Mouse (Mus musculus): ENCODE measurements around the gene Spib.

The Spib gene

DNA sequence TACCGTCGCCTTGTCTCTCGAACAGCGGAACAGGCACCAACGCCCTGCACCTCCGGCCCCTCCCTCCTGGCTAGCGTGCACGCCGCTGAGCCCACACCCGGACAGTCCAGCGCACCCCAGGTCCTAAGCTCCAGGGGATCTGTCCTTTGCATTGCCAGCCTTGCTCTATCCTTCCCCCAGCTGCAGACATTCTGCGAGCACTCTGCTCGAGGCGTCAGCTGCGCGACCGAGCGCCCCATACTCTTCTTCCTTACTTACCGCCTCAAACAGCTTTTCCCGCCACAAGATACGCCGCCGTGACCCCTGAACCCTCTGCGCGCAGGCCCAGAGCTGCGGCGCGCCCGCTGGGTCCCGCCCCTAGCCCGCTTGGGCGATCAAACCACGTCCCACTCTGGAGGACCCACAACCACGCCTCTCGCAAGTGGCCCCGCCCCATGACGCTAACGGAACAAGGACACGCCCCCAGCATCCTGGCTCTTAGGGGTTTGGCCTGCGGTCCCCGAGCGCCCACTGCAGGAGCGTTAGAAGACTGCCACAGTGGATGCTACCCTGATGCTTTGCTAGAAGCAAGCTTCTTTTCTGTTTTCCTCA lies 16.7 kb upstream of the Spib start, which contains the start of gene Pold1:
TSS of gene Pold1 (minus strand) at position 353 of the 591 bp plus-strand sequence.
- peak; percentile 100 for DNase-seq (ENCODE audit: low spot score)

- no peak for DNase-seq (ENCODE audit: low spot score)
Measured at GRCm38 (mm10) chr7:44547725-44548124, 15.9 kb upstream of the Spib start.

DNA sequence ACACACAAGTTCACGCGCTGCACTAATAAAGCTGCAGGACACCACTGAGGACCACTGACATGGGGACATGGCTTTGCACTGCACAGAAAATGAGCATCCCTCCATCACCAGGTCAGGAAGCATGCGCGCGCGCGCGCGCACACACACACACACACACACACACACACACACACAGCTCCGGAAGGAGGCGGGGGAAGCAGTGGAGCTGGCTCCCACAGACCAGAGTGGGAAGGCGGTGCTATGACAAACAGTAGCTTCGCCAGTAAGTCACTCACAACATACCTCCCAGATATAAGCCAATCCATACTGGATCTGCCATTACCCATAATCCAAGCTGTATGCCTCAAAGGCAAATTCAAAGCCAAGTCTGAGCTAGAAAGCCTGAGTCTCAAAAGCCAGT lies 15.2 kb upstream of the Spib start:
- DNase-seq (ENCODE audit: low spot score): no peak

DNA sequence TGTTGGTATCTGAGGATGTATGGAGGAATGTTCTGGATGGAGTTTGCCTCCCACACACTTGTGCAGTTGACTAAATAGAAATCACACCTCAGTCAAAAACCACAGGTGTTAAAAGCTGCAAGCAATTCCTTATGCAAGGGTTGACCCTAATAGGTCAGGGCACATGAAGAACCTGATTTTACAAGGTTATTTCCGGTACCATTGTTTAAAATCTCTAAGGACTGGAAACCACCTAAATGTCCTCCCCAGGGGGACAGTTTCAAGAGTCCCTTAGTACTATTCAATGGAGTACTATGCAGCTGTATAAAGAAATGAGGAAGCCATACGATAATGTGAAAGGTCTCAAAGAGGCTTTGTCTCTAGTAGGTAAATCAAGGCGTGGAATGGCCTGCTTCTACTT lies 14.4 kb upstream of the Spib start:
- DNase-seq (ENCODE audit: low spot score): no peak

DNA sequence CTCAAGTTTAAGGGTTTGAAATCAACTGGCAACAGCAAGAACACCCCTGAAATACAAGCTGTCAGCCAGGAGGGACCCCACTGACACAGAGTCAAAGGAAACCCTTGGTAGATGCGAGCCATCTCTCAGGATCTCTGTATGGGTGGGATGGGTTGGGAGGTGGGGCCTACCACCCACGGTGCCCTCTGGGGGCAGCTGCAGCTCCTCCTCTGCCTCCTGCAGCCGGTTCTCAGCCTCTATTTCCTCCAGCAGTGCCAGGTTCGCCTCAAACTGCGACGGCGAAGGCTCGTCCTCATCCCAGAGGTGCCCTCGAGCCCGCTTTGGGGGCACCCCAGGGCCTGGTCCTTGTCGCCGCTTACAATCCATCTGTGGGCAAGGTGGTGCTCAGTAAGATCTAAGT lies 11.2 kb upstream of the Spib start:
- no peak for DNase-seq (ENCODE audit: low spot score)

DNA sequence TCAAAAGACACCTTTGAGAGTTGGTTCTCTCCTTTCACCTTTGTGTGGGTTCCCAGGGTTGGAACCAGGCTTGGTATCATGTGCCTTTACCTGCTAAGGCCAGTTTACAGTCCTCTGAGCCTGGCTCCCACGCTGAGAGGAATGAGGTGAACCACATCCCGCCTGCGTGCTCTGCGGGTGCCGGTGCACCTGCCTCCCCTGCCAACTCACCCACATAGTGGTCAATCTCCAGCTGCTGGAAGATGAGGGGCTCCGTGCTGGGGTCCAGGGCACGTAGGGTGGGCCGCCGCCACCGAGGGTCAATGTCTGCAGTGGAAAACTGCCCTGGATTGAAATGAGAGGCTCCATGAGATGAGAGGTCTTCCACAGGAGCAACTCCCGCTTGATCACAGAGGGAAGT lies 10.7 kb upstream of the Spib start:
- no peak for DNase-seq (ENCODE audit: low spot score)

DNA sequence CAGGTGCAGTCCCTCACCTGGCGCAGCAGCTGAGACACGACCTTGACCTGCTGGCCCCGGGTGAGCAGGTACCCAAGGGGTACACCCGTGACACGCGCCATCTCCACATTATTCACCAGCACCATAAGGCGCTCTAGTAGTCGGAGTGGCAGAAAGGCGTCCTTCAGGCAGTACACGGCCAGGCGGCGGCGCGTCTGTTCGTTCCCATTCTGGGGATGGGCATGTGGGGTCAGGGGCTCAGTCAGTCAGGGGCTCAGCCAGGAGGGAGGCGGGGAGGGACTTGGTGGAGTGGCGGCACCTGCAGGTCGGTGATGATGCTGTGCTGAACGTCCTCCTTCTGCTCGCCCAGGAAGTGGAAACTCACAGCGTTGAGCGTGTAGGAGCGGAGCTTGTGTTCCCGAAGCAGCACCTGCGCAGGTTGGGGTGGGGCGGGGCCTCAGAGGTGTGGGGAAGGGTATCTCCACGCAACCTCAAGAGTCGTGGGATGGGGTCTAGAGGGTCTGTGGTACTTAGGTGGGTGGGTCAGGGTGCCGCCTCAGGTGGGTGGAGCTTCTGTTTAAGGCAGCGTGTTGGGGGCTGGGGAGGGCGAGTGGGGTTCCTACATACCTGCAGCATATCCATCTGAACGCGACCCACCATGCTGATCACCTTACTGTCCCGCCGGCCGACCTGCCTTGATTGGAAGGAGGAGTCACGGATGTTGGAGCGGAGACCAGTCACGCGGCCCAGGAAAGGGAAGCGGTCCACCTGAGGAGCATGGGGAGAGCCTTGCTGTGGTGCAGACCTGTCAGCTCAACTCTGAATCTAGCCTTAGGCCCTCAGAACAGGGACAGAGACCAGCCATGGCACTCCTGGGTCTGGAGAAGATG lies 7.1 kb upstream of the Spib start:
- DNase-seq (ENCODE audit: low spot score): no peak

GRCm38 (mm10) chr7:44537496-44537895 lies 5.6 kb upstream of the Spib start:
- no peak for DNase-seq (ENCODE audit: low spot score)

DNA sequence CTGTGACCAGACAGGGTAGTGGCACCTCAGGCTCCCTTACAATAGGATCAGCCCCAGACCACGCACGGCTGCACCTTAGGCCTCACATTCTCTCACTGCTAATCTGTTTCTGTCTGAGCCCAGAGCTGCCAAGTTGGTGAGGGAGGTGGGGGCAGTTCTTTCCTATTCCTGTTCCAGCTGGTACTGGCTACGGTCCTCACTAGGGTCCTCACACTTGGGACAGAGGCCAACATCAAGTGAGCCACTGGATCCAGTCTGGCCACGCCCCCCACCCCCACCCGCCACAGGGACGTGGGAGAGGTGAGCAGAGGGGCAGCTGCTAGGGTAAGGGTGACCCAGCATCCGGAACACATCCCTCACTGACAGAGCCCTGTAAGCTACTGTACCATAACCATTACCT lies 5.1 kb upstream of the Spib start:
- DNase-seq (ENCODE audit: low spot score): no peak

DNA sequence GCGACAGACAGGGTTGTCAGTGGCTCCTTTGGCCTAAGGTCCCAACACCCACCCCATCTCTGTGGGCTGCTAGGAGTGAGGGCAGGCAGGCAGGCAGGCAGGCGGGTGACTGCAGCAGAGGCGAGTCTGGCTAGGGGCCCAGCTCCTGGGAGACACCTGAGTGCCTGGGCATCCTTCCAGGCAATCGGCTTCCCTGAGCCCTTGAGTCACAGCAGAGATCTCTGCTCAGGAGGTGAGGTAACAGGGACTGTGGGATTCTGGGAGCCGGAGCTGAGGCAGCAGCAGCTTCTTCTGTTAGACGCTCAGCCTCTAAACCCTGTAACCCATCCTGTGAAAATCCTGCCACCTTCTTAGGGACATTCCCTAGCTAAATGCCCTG lies 4.7 kb upstream of the Spib start:
- no peak for DNase-seq (ENCODE audit: low spot score)

GRCm38 (mm10) chr7:44535657-44536589 lies 4.1 kb upstream of the Spib start:
- DNase-seq (ENCODE audit: low spot score): no peak

GRCm38 (mm10) chr7:44534656-44535441 lies 3.0 kb upstream of the Spib start:
- no peak for DNase-seq (ENCODE audit: low spot score)

- no peak for DNase-seq (ENCODE audit: low spot score)
Measured at GRCm38 (mm10) chr7:44534242-44534641, 2.4 kb upstream of the Spib start.

- DNase-seq (ENCODE audit: low spot score): no peak
Measured at GRCm38 (mm10) chr7:44533746-44534045, 1.8 kb upstream of the Spib start.

DNA sequence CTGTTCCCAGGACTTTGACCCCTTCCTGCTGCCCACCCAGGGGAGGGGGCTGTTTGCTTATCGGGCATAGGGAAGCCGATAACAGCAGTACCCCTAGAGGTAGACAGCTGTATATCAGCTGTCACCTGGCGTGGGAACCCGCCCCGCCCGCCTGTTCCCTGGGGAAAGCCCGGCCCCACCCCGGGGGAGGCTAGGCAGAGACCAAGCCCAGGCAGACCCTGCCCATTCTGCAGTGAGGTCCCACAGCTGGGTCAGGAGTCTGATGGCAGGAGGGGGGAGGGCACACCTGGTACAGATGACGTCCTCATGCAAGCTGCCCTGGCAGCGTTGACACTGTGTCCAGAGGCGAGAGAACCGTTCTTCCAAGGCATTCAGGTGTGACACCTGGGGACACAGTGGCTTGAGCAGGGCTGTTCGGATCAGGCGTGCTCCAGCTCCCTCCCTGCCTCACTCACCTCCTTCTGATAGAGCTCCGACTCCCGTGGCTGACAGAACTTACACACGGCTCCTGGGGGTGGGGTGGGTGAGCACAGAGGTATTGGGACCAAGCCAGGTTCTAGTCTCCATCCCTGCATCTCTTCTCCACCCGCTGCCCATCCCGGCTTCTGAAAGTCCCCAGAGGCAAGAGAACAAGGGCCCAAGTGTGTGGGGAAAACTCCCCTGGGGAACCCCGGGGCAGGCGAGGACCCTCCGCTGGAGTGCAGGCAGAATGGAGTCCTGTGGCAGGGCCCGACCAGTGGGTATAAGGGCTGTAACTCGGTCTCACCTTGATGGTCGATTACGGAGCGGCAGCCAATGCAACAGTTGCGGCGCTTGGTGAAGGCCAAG lies 1.3 kb upstream of the Spib start:
- no peak for DNase-seq (ENCODE audit: low spot score)

GRCm38 (mm10) chr7:44531207-44531606 lies 664 bp downstream of the Spib start:
- no peak for DNase-seq (ENCODE audit: low spot score)

DNA sequence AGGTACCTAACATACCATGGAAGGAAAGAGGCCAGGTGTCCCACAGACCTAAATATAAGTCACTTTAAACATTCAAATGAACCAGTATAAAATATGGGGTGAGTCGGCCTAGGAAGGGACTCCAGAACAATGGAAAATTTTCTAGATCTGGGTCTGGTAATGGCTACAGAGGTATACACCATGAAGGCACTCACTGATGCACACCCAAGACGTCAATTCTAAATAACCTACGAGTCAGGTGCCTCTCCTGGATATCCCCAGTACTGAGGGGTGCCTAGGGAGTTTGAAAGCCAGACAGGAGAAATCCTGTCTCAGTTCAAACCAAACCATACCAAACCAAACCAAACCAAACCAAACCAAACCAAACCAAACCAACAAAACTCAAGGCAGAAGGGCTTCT lies 1.4 kb downstream of the Spib start:
- no peak for DNase-seq (ENCODE audit: low spot score)

DNA sequence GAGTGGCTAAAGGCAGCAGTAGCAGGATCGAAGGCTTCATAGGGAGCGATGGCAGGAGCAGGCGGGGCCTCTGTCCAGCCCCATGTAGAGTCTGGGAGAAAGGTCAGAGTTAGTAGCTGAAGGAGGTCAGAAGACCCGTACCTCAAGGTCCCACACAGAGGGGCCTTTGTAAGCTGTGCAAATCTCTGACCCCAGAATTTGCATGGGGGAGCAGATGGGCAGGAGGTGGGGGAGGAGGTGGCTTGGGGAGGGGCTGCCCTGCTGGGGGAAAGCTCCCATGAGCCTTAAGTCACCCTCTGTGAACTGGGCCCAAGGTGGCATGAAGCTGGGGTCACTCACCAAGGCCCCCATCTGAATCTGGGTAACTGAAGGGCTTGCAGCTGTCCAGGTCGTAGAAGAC lies 2.4 kb downstream of the Spib start:
- no peak for DNase-seq (ENCODE audit: low spot score)

GRCm38 (mm10) chr7:44527483-44528398 lies 4.1 kb downstream of the Spib start:
- peak; percentile 75 for DNase-seq (ENCODE audit: low spot score)

All from c-Kit-positive CD71-positive TER-119-positive erythroid progenitor cells, embryonic 14.5 days (primary cell).